Mouse (Mus musculus) bone marrow, adult 2 months (tissue): ENCODE measurements around the gene Olfr1412.

Source experiments
- CTCF ChIP-seq: fragments of 200-500 bp; IDR thresholded peaks from 2 replicates; pipeline ENCODE4 v1.5.1; 2011; ENCODE audit warnings: low read length, control low read depth; ENCODE audit not compliant: control insufficient read depth, insufficient read depth
- POLR2A ChIP-seq: fragments of 200-500 bp; IDR thresholded peaks from 2 replicates; pipeline ENCODE4 v1.6.1; 2011; ENCODE audit warnings: low read depth, mild to moderate bottlenecking, control low read depth, low read length, borderline replicate concordance; ENCODE audit not compliant: control insufficient read depth

DNA sequence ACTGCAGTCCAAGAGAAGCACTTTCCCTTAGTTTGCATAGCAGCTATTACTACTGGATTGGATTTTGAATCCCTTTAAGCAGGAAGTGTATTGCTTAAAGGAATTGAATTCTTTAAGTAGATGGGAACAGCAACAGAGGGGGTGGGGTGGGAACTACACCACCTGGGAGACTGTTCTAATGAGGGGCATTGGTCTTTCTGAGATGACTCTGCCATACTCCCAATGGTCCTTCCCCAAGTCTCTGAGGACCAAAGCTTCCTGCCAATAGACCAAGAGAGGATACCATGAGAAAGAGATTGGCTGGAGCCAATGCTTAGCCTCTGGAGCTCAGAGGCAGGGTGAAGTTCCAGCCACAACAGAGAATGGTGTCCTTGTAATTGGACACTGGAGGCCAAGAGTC lies 8.5 kb downstream of the Olfr1412 start, which contains the start of gene Olfr1411:
- TF ChIP-seq CTCF: no peak
- TF ChIP-seq POLR2A: no peak
